Mouse (Mus musculus): Measurements from ENCODE around the gene Ostn.

DNA sequence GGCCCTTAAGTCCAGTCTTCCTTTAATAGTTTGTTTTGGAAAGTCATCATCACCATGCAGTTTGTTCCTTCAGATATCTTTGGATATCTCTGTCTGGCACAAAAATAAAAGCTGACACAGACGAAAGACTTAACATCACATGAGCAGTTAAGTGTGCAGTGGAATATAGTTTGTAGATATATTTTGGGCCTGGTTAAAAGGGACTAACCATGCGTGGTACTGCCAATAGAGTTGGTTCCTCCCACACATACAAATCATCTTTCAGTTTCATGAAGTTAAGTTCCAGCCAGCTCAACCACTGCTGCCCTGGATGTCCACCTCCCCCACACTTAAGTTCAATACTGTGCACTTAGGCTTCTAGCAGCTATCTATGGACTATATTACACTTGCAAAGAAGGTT lies 47.2 kb downstream of the Ostn start:
- no peak for TF ChIP-seq CTCF (IDR thresholded peaks at IDR 0.05; ENCODE audit: borderline replicate concordance, insufficient read depth, low read depth, low read length)
- no peak for TF ChIP-seq POLR2A (IDR thresholded peaks at IDR 0.05; ENCODE audit: borderline replicate concordance, insufficient read depth, low read length)
